Mouse (Mus musculus) bone marrow, adult 2 months (tissue): ENCODE data around the gene Pfkfb1. TPM values are rescaled to one million over a fixed set of nuclear protein-coding genes. Genes with fewer than 3 reads are reported as not detected.
A peak's percentile ranks its signal among the peaks of the same experiment; 100 is the strongest.

Experiments
- H3K27ac ChIP-seq: fragments of 200-500 bp; 2 replicates; pipeline ENCODE4 v1.5.1; 2012; ENCODE audit warnings: low read depth, mild to moderate bottlenecking, control low read depth, inconsistent platforms, low read length; ENCODE audit not compliant: control insufficient read depth, poor library complexity, insufficient read depth
- H3K4me1 ChIP-seq: fragments of 200-500 bp; 2 replicates; pipeline ENCODE4 v1.6.1; 2011; ENCODE audit warnings: low read length; ENCODE audit not compliant: control insufficient read depth, insufficient read depth
- H3K4me3 ChIP-seq: fragments of 200-500 bp; replicated peaks from 2 replicates; pipeline ENCODE3; 2011; ENCODE audit warnings: mild to moderate bottlenecking, low read depth, low read length, control low read depth; ENCODE audit not compliant: control insufficient read depth
- CTCF ChIP-seq: fragments of 200-500 bp; IDR thresholded peaks from 2 replicates; pipeline ENCODE4 v1.5.1; 2011; ENCODE audit warnings: low read length, control low read depth; ENCODE audit not compliant: control insufficient read depth, insufficient read depth
- POLR2A ChIP-seq: fragments of 200-500 bp; IDR thresholded peaks from 2 replicates; pipeline ENCODE4 v1.6.1; 2011; ENCODE audit warnings: low read depth, mild to moderate bottlenecking, control low read depth, low read length, borderline replicate concordance; ENCODE audit not compliant: control insufficient read depth
- WGBS: fragments of 180-500 bp; shearing (Covaris S2); methylation state at CpG from one replicate; pipeline ENCODE4 v1.1.7; 2018; 5-methylcytosine and 5-hydroxymethylcytosine counted together
- polyA plus RNA-seq: library from polyadenylated mRNA; stranded (reverse); fragments of >200 nt; gene quantifications from 2 replicates; pipeline ENCODE4 v1.2.4, GENCODE M21; 2011; ENCODE audit warnings: low replicate concordance; ENCODE audit not compliant: missing spikeins, insufficient read depth, insufficient read length

Gene Pfkfb1
- polyA plus RNA-seq, result 6.1 and 10.4 TPM in 2 replicates

- Histone ChIP-seq H3K27ac (peak within 1 kb of the TSS; percentile 95), H3K4me3 (peak within 1 kb of the TSS; percentile 86), H3K4me1 (no peaks in the 10 kb centered on the region)
- TF ChIP-seq POLR2A (peak; percentile 57; the same call in 1 of the 2 replicates), CTCF (peak; percentile 33; the same call in 1 of the 2 replicates)
- WGBS, result 11% methylated on average over 35 of the region's 35 CpGs
These were observed at the start of gene Pfkfb1 for GRCm38 (mm10) chrX:150588023-150588764. Pfkfb1 (plus strand) TSS chrX:150588229.

- whole genome bisulfite sequencing, result 47% methylated on average over 2 of the region's 2 CpGs
- Histone ChIP-seq H3K4me1 (no peaks in the 10 kb centered on the region), H3K4me3 (no peak overlapping the region), H3K27ac (no peak overlapping the region)
- TF ChIP-seq POLR2A (no peak), CTCF (no peak)
These were observed 47.9 kb upstream of the Pfkfb1 start for GRCm38 (mm10) chrX:150540111-150540510.

- no peak overlapping the region for H3K27ac ChIP-seq
- no peaks in the 10 kb centered on the region for H3K4me1 ChIP-seq
- TF ChIP-seq POLR2A (no peak), CTCF (no peak)
- no peak overlapping the region for H3K4me3 ChIP-seq
These were observed 46.3 kb upstream of the Pfkfb1 start for GRCm38 (mm10) chrX:150541684-150542083.

- Histone ChIP-seq H3K4me1 (no peaks in the 10 kb centered on the region), H3K4me3 (peak within 1 kb of the TSS; percentile 66), H3K27ac (peak within 1 kb of the TSS; percentile 67)
- WGBS, result 55% methylated on average over 5 of the region's 5 CpGs
- TF ChIP-seq POLR2A, result peak; percentile 38; the same call in 1 of the 2 replicates
- TF ChIP-seq CTCF, result no peak
These were observed 40.8 kb upstream of the Pfkfb1 start, which contains the start of gene Alas2 for GRCm38 (mm10) chrX:150547239-150547638. Alas2 (plus strand) TSS chrX:150547375.

GRCm38 (mm10) chrX:150549639-150550038 lies 38.4 kb upstream of the Pfkfb1 start:
- Histone ChIP-seq H3K4me3 (no peak overlapping the region), H3K4me1 (no peaks in the 10 kb centered on the region), H3K27ac (no peak overlapping the region)
- WGBS, result 68% methylated on average over 3 of the region's 3 CpGs
- no peak for TF ChIP-seq POLR2A
- TF ChIP-seq CTCF, result no peak

- no peak for TF ChIP-seq POLR2A
- TF ChIP-seq CTCF, result no peak
- H3K4me1 ChIP-seq, result no peaks in the 10 kb centered on the region
- no peak overlapping the region for H3K4me3 ChIP-seq
- WGBS, result 93% methylated on average over 2 of the region's 2 CpGs
- no peak overlapping the region for H3K27ac ChIP-seq
These were observed 36.0 kb upstream of the Pfkfb1 start for GRCm38 (mm10) chrX:150551986-150552385.

- TF ChIP-seq POLR2A, result no peak
- no peak for TF ChIP-seq CTCF
- Histone ChIP-seq H3K27ac (no peak overlapping the region), H3K4me1 (no peaks in the 10 kb centered on the region), H3K4me3 (no peak overlapping the region)
- WGBS, result 69% methylated on average over 3 of the region's 3 CpGs
These were observed 34.0 kb upstream of the Pfkfb1 start for GRCm38 (mm10) chrX:150554032-150554431.

GRCm38 (mm10) chrX:150564644-150565357 lies 23.2 kb upstream of the Pfkfb1 start:
- Histone ChIP-seq H3K4me3 (no peak overlapping the region), H3K27ac (peak overlapping the region; percentile 84)

More at GRCm38 (mm10) chrX:150564644-150565357, 23.2 kb upstream of the Pfkfb1 start:
- 69% methylated on average over 12 of the region's 12 CpGs for WGBS
- TF ChIP-seq POLR2A (no peak), CTCF (no peak)
- no peaks in the 10 kb centered on the region for H3K4me1 ChIP-seq
